Mouse (Mus musculus): ENCODE data around the gene Htr1d. TPM values are rescaled to one million over a fixed set of nuclear protein-coding genes. Genes with fewer than 3 reads are reported as not detected.

The Htr1d gene
- polyA plus RNA-seq, 1 experiment = 4.0 TPM

GRCm38 (mm10) chr4:136452286-136452685, 29.0 kb downstream of the Htr1d start:
- DNase-seq (ENCODE audit: low spot score) = no peak

GRCm38 (mm10) chr4:136452792-136453191, 29.5 kb downstream of the Htr1d start:
- no peak for DNase-seq (ENCODE audit: low spot score)

GRCm38 (mm10) chr4:136454850-136455260, 31.5 kb downstream of the Htr1d start:
- DNase-seq (ENCODE audit: low spot score) = peak; percentile 63

- no peak for DNase-seq (ENCODE audit: low spot score)
Observed at GRCm38 (mm10) chr4:136456516-136457218, 33.3 kb downstream of the Htr1d start.

GRCm38 (mm10) chr4:136458276-136458675, 35.0 kb downstream of the Htr1d start:
- DNase-seq (ENCODE audit: low spot score) = no peak

- no peak for DNase-seq (ENCODE audit: low spot score)
Observed at GRCm38 (mm10) chr4:136459210-136459609, 35.9 kb downstream of the Htr1d start.

GRCm38 (mm10) chr4:136461206-136461605, 37.9 kb downstream of the Htr1d start:
- DNase-seq (ENCODE audit: low spot score) = no peak

- DNase-seq (ENCODE audit: low spot score) = no peak
Observed at GRCm38 (mm10) chr4:136461761-136462085, 38.4 kb downstream of the Htr1d start.

- peak; percentile 63 for DNase-seq (ENCODE audit: low spot score)
Observed at GRCm38 (mm10) chr4:136462086-136462838, 38.9 kb downstream of the Htr1d start, which contains the start of gene 6030445D17Rik. 6030445D17Rik (plus strand) TSS chr4:136462250.

- no peak for DNase-seq (ENCODE audit: low spot score)
Observed at GRCm38 (mm10) chr4:136462839-136463178, 39.5 kb downstream of the Htr1d start.

GRCm38 (mm10) chr4:136463436-136463835, 40.1 kb downstream of the Htr1d start:
- DNase-seq (ENCODE audit: low spot score) = no peak

GRCm38 (mm10) chr4:136466226-136466625, 42.9 kb downstream of the Htr1d start:
- no peak for DNase-seq (ENCODE audit: low spot score)

GRCm38 (mm10) chr4:136468553-136469327, 45.4 kb downstream of the Htr1d start:
- DNase-seq (ENCODE audit: low spot score) = no peak

GRCm38 (mm10) chr4:136469371-136469903, 46.1 kb downstream of the Htr1d start, which contains the start of gene Luzp1:
Luzp1 (plus strand) TSS chr4:136469761.
- peak; percentile 89 for DNase-seq (ENCODE audit: low spot score)

- DNase-seq (ENCODE audit: low spot score) = no peak
Observed at GRCm38 (mm10) chr4:136469941-136470346, 46.6 kb downstream of the Htr1d start.

GRCm38 (mm10) chr4:136470347-136471071, 47.2 kb downstream of the Htr1d start:
- peak; percentile 56 for DNase-seq (ENCODE audit: low spot score)

GRCm38 (mm10) chr4:136476692-136477091, 53.4 kb downstream of the Htr1d start:
- DNase-seq (ENCODE audit: low spot score) = no peak

- DNase-seq (ENCODE audit: low spot score) = no peak
Observed at GRCm38 (mm10) chr4:136486549-136486948, 63.2 kb downstream of the Htr1d start.
